Mouse (Mus musculus) midbrain, postnatal 0 days (tissue): ENCODE results near the gene Fscn3. TPM values are rescaled to one million over a fixed set of nuclear protein-coding genes. Genes with fewer than 3 reads are reported as not detected.

Source experiments
- ATAC-seq: fragments of 200-750 bp; cut with Nextera tagmentation; 2 replicates; pipeline ENCODE4 v1.8.0; 2017; ENCODE audit warnings: moderate number of reproducible peaks, mild to moderate bottlenecking, moderate TSS enrichment, moderate library complexity; ENCODE audit not compliant: low FRiP score
- DNase-seq: peaks from one replicate; pipeline ENCODE4 v3.0.0-alpha.2; 2015; ENCODE audit warnings: low spot score
- H3K27ac ChIP-seq: fragments of 300-500 bp; sonication (generic); 2 replicates; pipeline ENCODE4 v1.5.1; 2014; ENCODE audit warnings: low read depth, mild to moderate bottlenecking, low read length, mixed read lengths
- H3K27me3 ChIP-seq: fragments of 300-500 bp; sonication (generic); 2 replicates; pipeline ENCODE4 v1.6.1; 2014; ENCODE audit warnings: low read length, control low read depth, mixed read lengths; ENCODE audit not compliant: insufficient read depth
- H3K36me3 ChIP-seq: fragments of 300-500 bp; sonication (generic); 2 replicates; pipeline ENCODE4 v1.6.1; 2014; ENCODE audit warnings: low read length, control low read depth, mixed read lengths; ENCODE audit not compliant: insufficient read depth
- H3K4me1 ChIP-seq: fragments of 300-500 bp; sonication (generic); 2 replicates; pipeline ENCODE4 v1.6.1; 2014; ENCODE audit warnings: mild to moderate bottlenecking, control low read depth, antibody characterized with exemption, low read length, mixed read lengths; ENCODE audit not compliant: insufficient read depth
- H3K4me2 ChIP-seq: fragments of 300-500 bp; sonication (generic); 2 replicates; pipeline ENCODE4 v1.6.1; 2014; ENCODE audit warnings: low read depth, mild to moderate bottlenecking, low read length, mixed read lengths; ENCODE audit not compliant: poor library complexity, severe bottlenecking
- H3K4me3 ChIP-seq: fragments of 300-500 bp; sonication (generic); 2 replicates; pipeline ENCODE4 v1.5.1; 2014; ENCODE audit warnings: low read depth, mild to moderate bottlenecking, low read length, moderate library complexity
- H3K9ac ChIP-seq: fragments of 300-500 bp; sonication (generic); replicated peaks from 2 replicates; pipeline ENCODE4 v1.6.1; 2014; ENCODE audit warnings: mild to moderate bottlenecking, low read length, moderate library complexity, mixed read lengths; ENCODE audit not compliant: poor library complexity, severe bottlenecking
- H3K9me3 ChIP-seq: fragments of 300-500 bp; sonication (generic); 2 replicates; pipeline ENCODE4 v1.6.1; 2016; ENCODE audit warnings: low read length, control low read depth
- CTCF ChIP-seq: IDR thresholded peaks from 2 replicates; pipeline ENCODE4 v1.5.1; 2016; ENCODE audit warnings: antibody characterized with exemption, mild to moderate bottlenecking
- WGBS: fragments of 180-500 bp; shearing (Covaris S2); extraction: QIAGEN DNeasy Blood & Tissue Kit; methylation state at CpG from one replicate; pipeline ENCODE4 v1.1.7; 2014; 5-methylcytosine and 5-hydroxymethylcytosine counted together
- polyA plus RNA-seq: library from polyadenylated mRNA; unstranded; fragments of >200 nt; fragmentation: Nextera tagmentation; extraction: Ambion mirVana; gene quantifications from 2 replicates; pipeline ENCODE4 v1.2.1, GENCODE M21; 2015
- total RNA-seq: library from RNA; depleted of rRNA; stranded (reverse); fragments of >200 nt; gene quantifications from 2 replicates; pipeline ENCODE4 v1.2.3, GENCODE M21; 2014

The Fscn3 gene
- total and polyA plus RNA-seq, 2 experiments from 2014 or later, result not detected

- H3K27ac ChIP-seq, result no peak overlapping the region
- no peak for TF ChIP-seq CTCF
- ATAC-seq (no peak), DNase-seq (no peak)
- peak overlapping the region; percentile 88; the same call in 1 of the 2 replicates for H3K4me3 ChIP-seq
- peak overlapping the region; percentile 62 for H3K4me2 ChIP-seq
- peaks cover 26% of the 10 kb centered on the region for H3K36me3 ChIP-seq
- 70% methylated on average over 15 of the region's 15 CpGs for WGBS
- no peaks in the 10 kb centered on the region for H3K27me3 ChIP-seq
- peaks cover 24% of the 10 kb centered on the region for H3K4me1 ChIP-seq
- H3K9ac ChIP-seq, result no peak overlapping the region
- H3K9me3 ChIP-seq, result no peaks in the 10 kb centered on the region
Measured at GRCm38 (mm10) chr6:28422651-28423290, 4.8 kb upstream of the Fscn3 start.

- Histone ChIP-seq H3K4me1 (peaks cover 24% of the 10 kb centered on the region), H3K36me3 (peaks cover 21% of the 10 kb centered on the region), H3K9me3 (no peaks in the 10 kb centered on the region), H3K4me2 (peak within 1 kb of the TSS; percentile 62), H3K4me3 (peak within 1 kb of the TSS; percentile 88), H3K27me3 (no peaks in the 10 kb centered on the region), H3K9ac (peak within 1 kb of the TSS; percentile 86), H3K27ac (peak within 1 kb of the TSS; percentile 80)
- under 1% methylated on average over 14 of the region's 42 CpGs for WGBS
- ATAC-seq, result peak; percentile 79
- no peak for TF ChIP-seq CTCF
- DNase-seq, result peak; percentile 89
Measured at GRCm38 (mm10) chr6:28423313-28423712, 4.3 kb upstream of the Fscn3 start, which contains the start of gene Arf5. Arf5 (plus strand) TSS chr6:28423560.

- peak overlapping the region; percentile 80 for H3K27ac ChIP-seq
- WGBS, result 12% methylated on average over 37 of the region's 46 CpGs
- peak; percentile 41 for DNase-seq
- peak overlapping the region; percentile 86 for H3K9ac ChIP-seq
- H3K9me3 ChIP-seq, result no peaks in the 10 kb centered on the region
- H3K4me3 ChIP-seq, result peak overlapping the region; percentile 88
- peak overlapping the region; percentile 62 for H3K4me2 ChIP-seq
- ATAC-seq, result peak; percentile 39
- peaks cover 24% of the 10 kb centered on the region for H3K4me1 ChIP-seq
- TF ChIP-seq CTCF, result peak; percentile 43
- H3K36me3 ChIP-seq, result peaks cover 14% of the 10 kb centered on the region
- H3K27me3 ChIP-seq, result no peaks in the 10 kb centered on the region
Measured at GRCm38 (mm10) chr6:28423767-28424695, 3.6 kb upstream of the Fscn3 start.

GRCm38 (mm10) chr6:28425019-28425418 lies 2.6 kb upstream of the Fscn3 start:
- DNase-seq, result no peak
- Histone ChIP-seq H3K36me3 (peaks cover 13% of the 10 kb centered on the region), H3K9ac (no peak overlapping the region), H3K4me1 (peaks cover 18% of the 10 kb centered on the region), H3K4me2 (peak overlapping the region; percentile 62), H3K27ac (no peak overlapping the region), H3K4me3 (0 out of 2 replicates have a peak overlapping the region, but pooled peaks have one; percentile 88), H3K27me3 (no peaks in the 10 kb centered on the region), H3K9me3 (no peaks in the 10 kb centered on the region)
- WGBS, result 89% methylated on average over 6 of the region's 6 CpGs
- no peak for ATAC-seq
- TF ChIP-seq CTCF, result no peak

- no peak for TF ChIP-seq CTCF
- 86% methylated on average over 3 of the region's 3 CpGs for WGBS
- Histone ChIP-seq H3K9ac (no peak within 1 kb of the TSS), H3K9me3 (no peaks in the 10 kb centered on the region), H3K36me3 (peaks cover 13% of the 10 kb centered on the region), H3K4me2 (no peak within 1 kb of the TSS), H3K4me3 (no peak within 1 kb of the TSS), H3K4me1 (peaks cover 9% of the 10 kb centered on the region; the same call in 1 of the 2 replicates), H3K27me3 (no peaks in the 10 kb centered on the region), H3K27ac (no peak within 1 kb of the TSS)
- no peak for DNase-seq
- no peak for ATAC-seq
Measured at GRCm38 (mm10) chr6:28428290-28428689, 701 bp downstream of the Fscn3 start, which contains the start of gene Gcc1. Gcc1 (minus strand) TSS chr6:28428390.
